Mouse (Mus musculus): ENCODE data around the gene Rasl11b.

Gene Rasl11b
- long read RNA-seq, experiment 1, transcript Rasl11b-201 (4 exons, 1,812 nt): major isoform, 18 of 18 reads
- long read RNA-seq, experiment 1, partial matches to known transcripts: 0 of 18 reads
- long read RNA-seq, experiment 1, other reads (novel, unspliced or antisense): 0 of 18 reads
- long read RNA-seq, experiment 2, transcript Rasl11b-201 (4 exons, 1,812 nt): major isoform, 16 of 24 reads
- long read RNA-seq, experiment 2, partial matches to known transcripts: 2 of 24 reads
- long read RNA-seq, experiment 2, other reads (novel, unspliced or antisense): 3 of 24 reads

DNA sequence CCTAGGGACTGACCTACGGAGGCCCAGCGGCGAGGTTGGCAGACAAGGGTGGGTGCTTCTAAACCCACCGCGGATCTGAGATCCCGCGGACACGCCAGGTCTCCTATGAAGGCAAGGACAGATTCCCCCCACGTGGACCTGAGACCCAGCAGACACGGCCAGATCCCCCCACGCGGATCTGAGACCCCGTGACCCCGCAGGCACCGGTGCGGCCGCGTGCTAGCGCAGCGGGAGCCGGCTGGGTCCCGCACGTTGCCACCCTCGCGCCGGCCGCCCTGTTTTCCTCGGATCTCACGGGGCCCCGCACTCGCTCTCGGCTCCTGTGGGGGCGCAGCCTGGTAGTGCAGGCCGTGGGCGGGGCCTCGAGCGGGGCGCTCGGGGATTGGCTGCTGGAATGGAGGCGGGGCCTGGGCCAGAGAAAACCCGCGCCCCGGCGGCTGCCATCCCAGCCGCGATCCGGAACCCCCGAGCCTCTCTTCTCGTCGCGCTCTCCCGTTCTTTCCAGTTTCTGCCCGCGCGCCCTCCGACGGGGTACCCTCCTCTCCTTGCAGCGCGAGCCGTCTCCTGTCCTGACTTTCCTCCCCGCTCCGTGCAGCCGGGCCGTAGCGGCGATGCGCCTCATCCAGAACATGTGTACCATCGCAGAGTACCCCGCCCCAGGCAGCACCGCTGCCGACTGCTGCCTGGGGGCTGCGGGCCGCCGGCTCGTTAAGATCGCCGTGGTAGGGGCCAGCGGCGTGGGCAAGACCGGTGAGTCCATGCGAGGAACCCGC, at the start of gene Rasl11b:
TSS of gene Rasl11b (plus strand) at position 446 of the 773 bp plus-strand sequence.
- intact Hi-C loops (cut with DNase I): loop anchor here (5.0 kb wide), 1 partner anchor 67 kb away; no protein-coding TSS in a partner anchor

DNA sequence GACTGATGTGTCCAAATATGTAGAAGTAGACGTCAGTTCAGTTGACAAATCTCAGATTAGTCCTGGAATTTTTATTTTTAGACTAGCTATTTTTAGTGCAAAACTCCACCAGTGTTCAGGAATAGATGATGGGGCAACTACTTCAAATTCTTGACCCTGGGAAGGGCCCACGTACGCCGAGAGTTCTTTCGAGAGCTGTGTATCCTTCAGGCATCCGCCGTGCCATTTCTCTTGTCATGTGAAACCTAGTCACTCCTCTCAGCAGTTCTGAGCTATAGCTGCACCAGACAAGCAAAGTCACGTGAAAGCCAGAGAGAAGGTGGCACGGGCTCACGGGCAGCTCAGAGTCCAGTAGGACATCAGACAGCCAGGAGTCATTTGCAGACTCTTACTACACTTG, 47.5 kb upstream of the Rasl11b start:
- intact Hi-C loops (cut with DNase I): no loop called here

DNA sequence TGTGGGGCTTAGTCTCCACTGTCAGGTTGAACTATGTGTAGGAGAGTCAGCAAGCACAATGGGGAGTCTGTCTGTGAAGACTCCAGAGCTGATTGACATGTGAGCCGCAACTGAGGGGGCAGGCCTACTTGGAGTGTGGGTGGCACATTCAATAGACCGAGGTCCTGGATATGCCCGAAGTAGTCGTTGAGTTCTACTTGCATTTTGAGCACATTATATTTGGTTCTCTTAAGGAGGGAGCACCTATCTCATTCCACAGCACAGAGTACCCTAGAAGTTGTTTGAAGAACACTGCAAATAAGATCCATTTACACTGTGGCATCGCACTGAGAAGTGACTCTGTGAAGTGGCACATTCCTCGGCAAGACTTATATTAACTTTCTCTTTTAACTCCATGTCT, 45.1 kb upstream of the Rasl11b start:
- intact Hi-C loops (cut with DNase I): no loop called here

GRCm38 (mm10) chr5:74151774-74152173, 43.3 kb upstream of the Rasl11b start:
- intact Hi-C loops (cut with DNase I): no loop called here

GRCm38 (mm10) chr5:74155860-74156351, 39.2 kb upstream of the Rasl11b start:
- intact Hi-C loops (cut with DNase I): no loop called here

DNA sequence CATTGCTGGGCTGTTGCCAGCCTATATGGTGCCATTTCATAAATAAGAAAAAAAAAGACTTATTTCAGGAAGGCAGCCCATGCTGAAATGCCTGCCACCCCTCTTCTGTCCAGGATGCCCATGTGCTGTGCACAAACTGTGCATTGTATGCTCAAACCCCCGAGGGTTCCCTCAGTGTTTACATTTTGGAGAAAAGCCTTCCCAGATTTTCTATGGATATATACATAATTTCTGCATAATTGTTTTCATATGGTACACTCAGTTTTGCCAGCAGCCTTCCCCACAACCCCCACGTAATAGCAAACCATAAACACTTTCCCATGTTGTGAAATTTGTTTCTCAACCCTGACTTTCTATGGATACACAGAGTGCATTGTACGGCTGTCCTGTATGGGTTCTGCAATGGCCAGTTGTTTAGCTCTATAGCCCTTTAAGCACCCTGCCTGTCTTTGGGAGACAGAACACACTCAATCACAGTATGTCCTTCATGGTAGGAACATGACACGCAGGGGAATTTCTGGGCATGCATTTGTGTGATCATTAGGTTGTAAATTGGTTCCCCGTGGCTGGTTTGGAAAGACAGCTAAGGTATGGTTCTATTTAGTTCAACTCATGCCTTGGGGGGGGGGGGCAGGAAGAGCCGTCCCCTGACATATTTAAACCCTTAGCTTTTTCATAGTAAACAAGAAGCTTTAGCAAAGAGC, 36.0 kb upstream of the Rasl11b start:
- intact Hi-C loops (cut with DNase I): no loop called here

DNA sequence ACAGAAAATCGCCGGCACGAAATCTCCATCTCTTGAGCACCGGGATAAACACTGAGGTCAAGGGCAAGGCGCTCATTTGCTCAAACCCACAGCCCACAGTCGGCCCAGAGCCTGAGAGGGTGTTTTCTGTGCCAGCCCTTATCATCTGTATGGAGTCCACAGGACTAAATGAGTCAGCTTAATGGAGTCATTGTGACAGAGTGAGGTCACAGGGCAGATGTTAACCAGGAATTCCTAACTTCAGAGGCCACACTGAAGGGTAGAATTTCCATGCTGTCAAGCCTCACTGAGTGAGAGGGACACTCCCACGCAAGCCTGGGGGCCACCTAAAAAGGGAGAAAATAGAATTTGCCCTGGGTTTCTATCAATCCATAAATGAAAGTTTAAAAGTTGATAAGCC, 35.2 kb upstream of the Rasl11b start:
- intact Hi-C loops (cut with DNase I): no loop called here

GRCm38 (mm10) chr5:74160349-74160748, 34.7 kb upstream of the Rasl11b start:
- intact Hi-C loops (cut with DNase I): no loop called here

- intact Hi-C loops (cut with DNase I): no loop called here
Measured at GRCm38 (mm10) chr5:74161297-74161926, 33.7 kb upstream of the Rasl11b start.

GRCm38 (mm10) chr5:74162013-74162412, 33.1 kb upstream of the Rasl11b start:
- intact Hi-C loops (cut with DNase I): no loop called here

DNA sequence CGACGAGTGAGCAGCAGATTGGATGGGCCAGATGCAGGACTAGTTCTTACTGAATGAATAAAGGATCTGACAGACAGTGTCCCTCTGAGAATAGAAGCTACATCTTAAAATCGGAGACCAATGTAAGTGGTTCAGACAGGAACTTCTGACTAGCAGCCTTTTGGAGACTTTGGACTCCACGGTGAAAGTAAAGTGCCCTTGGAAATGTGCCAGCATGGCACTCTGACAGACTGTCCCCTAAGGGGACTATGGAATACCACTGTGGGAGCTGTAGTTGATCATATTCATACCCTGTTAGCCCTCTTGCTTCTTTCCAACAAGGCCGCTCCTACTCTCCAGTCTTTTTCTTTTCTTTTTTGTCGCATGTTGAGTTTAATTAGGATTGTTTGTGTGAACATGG, 31.9 kb upstream of the Rasl11b start:
- intact Hi-C loops (cut with DNase I): no loop called here

DNA sequence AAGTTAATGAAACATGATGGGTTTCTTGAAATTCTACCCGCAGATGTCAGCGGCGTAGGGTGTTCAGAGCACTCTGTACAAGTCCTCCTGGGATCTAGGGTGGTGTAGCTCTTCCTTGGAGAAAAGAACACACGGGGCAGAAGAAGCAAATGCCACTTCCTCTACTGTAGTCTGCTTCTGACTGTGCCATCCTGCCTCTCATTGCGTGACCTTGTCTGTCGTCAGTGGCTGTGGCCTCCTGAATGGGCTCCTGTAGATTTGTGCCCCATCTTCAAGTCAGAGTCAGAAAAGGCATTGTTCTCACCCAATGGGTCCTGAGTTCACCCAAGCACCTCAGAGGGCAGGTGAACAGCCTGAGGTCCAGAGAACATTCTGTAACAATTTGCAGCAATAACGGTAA, 30.5 kb upstream of the Rasl11b start:
- intact Hi-C loops (cut with DNase I): no loop called here

GRCm38 (mm10) chr5:74166642-74167041, 28.4 kb upstream of the Rasl11b start:
- intact Hi-C loops (cut with DNase I): no loop called here

DNA sequence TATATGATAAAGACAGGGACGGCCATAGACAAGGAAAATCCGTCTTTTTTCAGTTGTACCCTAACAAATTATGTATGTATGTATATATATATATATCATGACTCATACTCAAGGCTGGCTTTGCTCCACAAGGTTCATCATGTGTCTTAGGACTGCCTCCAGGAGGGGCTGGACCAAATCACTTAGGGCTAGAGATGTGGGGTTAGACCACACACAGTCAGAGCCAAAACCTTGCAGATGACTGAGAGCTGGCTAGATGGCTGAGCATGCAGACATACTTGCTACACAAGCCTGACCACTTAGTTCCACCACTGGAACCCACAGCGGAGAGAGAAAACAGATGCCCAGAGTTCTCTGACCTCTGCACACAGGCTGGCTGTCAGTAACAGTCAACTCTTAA, 27.0 kb upstream of the Rasl11b start:
- intact Hi-C loops (cut with DNase I): no loop called here

- intact Hi-C loops (cut with DNase I): no loop called here
Measured at GRCm38 (mm10) chr5:74171768-74172167, 23.3 kb upstream of the Rasl11b start.

- intact Hi-C loops (cut with DNase I): no loop called here
Measured at GRCm38 (mm10) chr5:74172208-74172607, 22.9 kb upstream of the Rasl11b start.

DNA sequence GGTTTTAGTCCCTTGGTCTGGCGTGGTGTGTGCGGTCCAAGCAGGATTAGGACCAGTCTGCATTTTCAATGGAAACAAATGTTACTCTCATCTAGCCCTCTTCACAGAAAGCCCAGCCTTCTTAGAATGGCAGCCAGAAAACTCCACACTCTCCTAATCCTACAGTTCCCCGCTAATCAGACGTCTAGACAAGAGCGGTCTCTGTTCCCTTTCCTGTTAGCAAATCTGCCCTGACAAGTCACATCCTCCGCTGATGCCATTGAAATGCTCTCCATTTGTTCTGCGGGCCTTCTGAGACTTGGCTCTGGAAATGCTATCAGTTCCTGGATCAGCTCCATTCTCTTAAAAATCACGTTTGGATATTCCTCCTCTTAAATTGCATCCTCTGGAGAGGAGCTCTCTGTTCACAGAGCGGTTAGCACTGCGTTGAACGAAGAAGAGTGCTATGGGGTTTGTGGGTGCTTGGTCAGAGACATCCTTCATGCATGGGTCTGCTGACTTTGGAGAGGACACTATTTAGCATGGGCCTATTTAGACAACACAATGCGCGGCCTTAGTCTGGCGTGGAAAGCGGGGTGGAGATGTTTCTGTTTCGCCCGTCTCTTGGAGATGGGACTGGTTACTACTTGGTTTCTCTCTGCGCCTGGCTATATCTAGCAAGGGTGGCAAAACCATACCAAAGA, 21.8 kb upstream of the Rasl11b start:
- intact Hi-C loops (cut with DNase I): no loop called here

- intact Hi-C loops (cut with DNase I): no loop called here
Measured at GRCm38 (mm10) chr5:74175526-74176270, 19.4 kb upstream of the Rasl11b start.

- intact Hi-C loops (cut with DNase I): no loop called here
Measured at GRCm38 (mm10) chr5:74180216-74180615, 14.9 kb upstream of the Rasl11b start.

- intact Hi-C loops (cut with DNase I): no loop called here
Measured at GRCm38 (mm10) chr5:74183118-74183517, 12.0 kb upstream of the Rasl11b start.
